Mouse (Mus musculus) heart, embryonic 11.5 days (tissue): ENCODE data around the gene Tbc1d17. TPM values are rescaled to one million over a fixed set of nuclear protein-coding genes. Genes with fewer than 3 reads are reported as not detected.

Experiments
- ATAC-seq: fragments of 200-750 bp; cut with Nextera tagmentation; replicated peaks from 2 replicates; pipeline ENCODE4 v1.8.0; 2017; ENCODE audit warnings: moderate library complexity; ENCODE audit not compliant: insufficient number of reproducible peaks, low FRiP score, low TSS enrichment
- H3K27ac ChIP-seq: fragments of 300-500 bp; sonication (generic); 2 replicates; pipeline ENCODE4 v1.5.1; 2014; ENCODE audit warnings: mild to moderate bottlenecking, low read depth, low read length
- H3K27me3 ChIP-seq: fragments of 300-500 bp; sonication (generic); 2 replicates; pipeline ENCODE4 v1.6.1; 2014; ENCODE audit warnings: mild to moderate bottlenecking, low read length, mixed read lengths; ENCODE audit not compliant: control insufficient read depth, insufficient read depth
- H3K36me3 ChIP-seq: fragments of 300-500 bp; sonication (generic); 2 replicates; pipeline ENCODE4 v1.6.1; 2014; ENCODE audit warnings: mild to moderate bottlenecking, low read length, moderate library complexity, mixed read lengths; ENCODE audit not compliant: control insufficient read depth, insufficient read depth
- H3K4me1 ChIP-seq: fragments of 300-500 bp; sonication (generic); 2 replicates; pipeline ENCODE4 v1.6.1; 2014; ENCODE audit warnings: low read length; ENCODE audit not compliant: control insufficient read depth, insufficient read depth
- H3K4me2 ChIP-seq: fragments of 300-500 bp; sonication (generic); 2 replicates; pipeline ENCODE4 v1.6.1; 2014; ENCODE audit warnings: mild to moderate bottlenecking, moderate library complexity
- H3K4me3 ChIP-seq: fragments of 300-500 bp; sonication (generic); 2 replicates; pipeline ENCODE4 v1.5.1; 2014; ENCODE audit warnings: low read depth, low read length
- H3K9ac ChIP-seq: fragments of 300-500 bp; sonication (generic); 2 replicates; pipeline ENCODE4 v1.6.1; 2014; ENCODE audit warnings: mild to moderate bottlenecking, low read depth, low read length, moderate library complexity
- H3K9me3 ChIP-seq: fragments of 300-500 bp; sonication (generic); replicated peaks from 2 replicates; pipeline ENCODE4 v1.6.1; 2016; ENCODE audit warnings: low read length; ENCODE audit not compliant: control insufficient read depth
- WGBS: fragments of 180-500 bp; shearing (Covaris S2); extraction: QIAGEN DNeasy Blood & Tissue Kit; methylation state at CpG from one replicate; pipeline ENCODE4 v1.1.7; 2014; ENCODE audit not compliant: insufficient replicate concordance; 5-methylcytosine and 5-hydroxymethylcytosine counted together
- polyA plus RNA-seq: library from polyadenylated mRNA; unstranded; fragments of >200 nt; fragmentation: Nextera tagmentation; extraction: Ambion mirVana; gene quantifications from 2 replicates; pipeline ENCODE4 v1.2.1, GENCODE M21; 2014

Gene Tbc1d17
- polyA plus RNA-seq, 1 experiment from 2014 or later, result 48.2 TPM

- Histone ChIP-seq H3K36me3 (peaks cover 23% of the 10 kb centered on the region), H3K4me1 (peaks cover 49% of the 10 kb centered on the region), H3K9ac (peak overlapping the region; percentile 46; the same call in 1 of the 2 replicates), H3K4me2 (peak overlapping the region; percentile 37), H3K27me3 (no peaks in the 10 kb centered on the region), H3K27ac (peak overlapping the region; percentile 38), H3K9me3 (no peaks in the 10 kb centered on the region), H3K4me3 (peak overlapping the region; percentile 19; the same call in 1 of the 2 replicates)
- no peak; the same call in 1 of the 2 replicates for ATAC-seq
- WGBS, result 55% methylated on average over 15 of the region's 15 CpGs
Measured at GRCm38 (mm10) chr7:44866276-44867009, 17.6 kb upstream of the Tbc1d17 start.

DNA sequence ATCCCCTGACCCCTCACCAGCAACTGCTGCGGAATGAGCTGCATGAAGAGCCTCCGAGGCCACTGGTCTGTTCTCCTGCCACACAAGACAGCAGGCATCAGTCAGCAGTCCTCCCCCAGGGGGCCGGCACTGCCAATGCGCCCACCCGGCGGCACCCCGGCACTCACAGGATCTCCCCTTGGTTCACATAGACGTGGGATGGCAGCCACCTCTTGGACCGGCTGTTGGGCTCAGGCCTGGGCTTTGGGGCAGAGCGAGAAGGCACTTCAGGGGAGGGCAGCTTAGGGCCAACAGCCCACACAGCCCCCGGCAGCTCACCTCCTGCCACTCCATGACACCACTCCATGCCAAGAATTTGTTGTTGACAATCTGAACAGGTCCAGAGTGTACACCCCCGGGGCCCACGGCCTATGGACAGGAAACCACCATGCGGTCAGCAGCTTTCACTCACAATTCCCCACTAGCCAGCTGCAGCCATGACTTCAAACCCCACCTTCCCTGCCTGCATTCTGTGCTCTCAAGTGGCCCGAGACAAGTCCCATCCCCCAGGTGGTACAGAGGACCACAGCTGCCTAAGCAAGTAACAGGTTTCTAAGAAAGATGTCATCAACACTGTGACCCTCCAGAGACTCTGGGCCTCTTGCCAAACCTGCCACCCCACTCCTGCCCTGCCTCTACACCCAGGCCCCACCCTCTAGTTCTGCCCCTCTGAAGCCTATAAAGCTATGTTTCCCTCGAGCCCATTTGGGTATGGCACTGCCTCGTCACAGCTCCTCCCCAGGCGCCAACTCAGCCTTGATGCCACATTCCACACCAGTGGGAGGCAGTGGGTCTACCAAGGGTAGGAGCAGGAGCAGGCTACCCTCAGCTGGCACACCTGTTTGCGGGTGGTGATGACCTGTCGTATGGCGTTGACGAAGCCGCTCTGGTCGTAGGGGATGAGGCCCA, 16.0 kb upstream of the Tbc1d17 start:
- no peak for ATAC-seq
- Histone ChIP-seq H3K27me3 (no peaks in the 10 kb centered on the region), H3K9ac (0 out of 2 replicates have a peak overlapping the region, but pooled peaks have one; percentile 46), H3K36me3 (peaks cover 23% of the 10 kb centered on the region), H3K4me2 (peak overlapping the region; percentile 19; the same call in 1 of the 2 replicates), H3K9me3 (no peaks in the 10 kb centered on the region), H3K4me3 (no peak overlapping the region), H3K27ac (peak overlapping the region; percentile 32), H3K4me1 (peaks cover 45% of the 10 kb centered on the region)
- 74% methylated on average over 24 of the region's 24 CpGs for WGBS

- Histone ChIP-seq H3K4me2 (no peak overlapping the region), H3K36me3 (peaks cover 25% of the 10 kb centered on the region), H3K27ac (peak overlapping the region; percentile 32; the same call in 1 of the 2 replicates), H3K27me3 (no peaks in the 10 kb centered on the region), H3K4me3 (no peak overlapping the region), H3K4me1 (peaks cover 45% of the 10 kb centered on the region), H3K9ac (no peak overlapping the region), H3K9me3 (no peaks in the 10 kb centered on the region)
- WGBS, result 88% methylated on average over 11 of the region's 11 CpGs
- ATAC-seq, result no peak
Measured at GRCm38 (mm10) chr7:44863982-44864494, 15.2 kb upstream of the Tbc1d17 start.

DNA sequence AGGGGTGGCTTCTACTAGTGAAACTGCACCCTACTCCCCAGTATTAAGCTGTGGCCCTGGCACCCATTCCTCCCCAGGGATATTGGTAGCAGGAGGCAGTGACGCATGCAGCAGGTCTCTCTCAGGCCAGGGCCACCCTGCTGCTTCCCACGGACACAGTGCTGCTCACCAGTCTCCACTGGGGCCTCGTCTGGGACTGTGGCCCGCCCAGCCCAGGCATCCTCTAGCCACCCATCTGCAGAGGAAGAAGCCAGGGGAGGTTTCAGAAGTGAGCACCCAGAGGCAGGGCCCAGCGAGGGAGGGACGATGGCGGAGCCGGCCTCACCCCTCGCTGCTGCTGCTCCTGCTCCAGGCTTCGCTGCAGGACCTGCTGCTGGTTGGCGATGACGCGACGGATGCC, 14.3 kb upstream of the Tbc1d17 start:
- 88% methylated on average over 14 of the region's 14 CpGs for WGBS
- H3K9ac ChIP-seq, result no peak overlapping the region
- ATAC-seq, result no peak
- no peaks in the 10 kb centered on the region for H3K27me3 ChIP-seq
- no peak overlapping the region for H3K4me3 ChIP-seq
- H3K4me2 ChIP-seq, result no peak overlapping the region
- H3K9me3 ChIP-seq, result no peaks in the 10 kb centered on the region
- peaks cover 42% of the 10 kb centered on the region for H3K4me1 ChIP-seq
- peaks cover 25% of the 10 kb centered on the region for H3K36me3 ChIP-seq
- no peak overlapping the region for H3K27ac ChIP-seq

- H3K36me3 ChIP-seq, result peaks cover 25% of the 10 kb centered on the region
- ATAC-seq, result no peak
- no peaks in the 10 kb centered on the region for H3K27me3 ChIP-seq
- no peaks in the 10 kb centered on the region for H3K9me3 ChIP-seq
- H3K27ac ChIP-seq, result no peak overlapping the region
- WGBS, result 85% methylated on average over 8 of the region's 8 CpGs
- H3K9ac ChIP-seq, result no peak overlapping the region
- no peak overlapping the region for H3K4me2 ChIP-seq
- H3K4me3 ChIP-seq, result no peak overlapping the region
- H3K4me1 ChIP-seq, result peaks cover 39% of the 10 kb centered on the region
Measured at GRCm38 (mm10) chr7:44862434-44862833, 13.6 kb upstream of the Tbc1d17 start.

- no peak overlapping the region for H3K27ac ChIP-seq
- ATAC-seq, result no peak
- H3K4me1 ChIP-seq, result peaks cover 31% of the 10 kb centered on the region
- 85% methylated on average over 14 of the region's 14 CpGs for WGBS
- H3K36me3 ChIP-seq, result peaks cover 25% of the 10 kb centered on the region
- no peak overlapping the region for H3K4me3 ChIP-seq
- H3K9ac ChIP-seq, result no peak overlapping the region
- H3K27me3 ChIP-seq, result no peaks in the 10 kb centered on the region
- no peak overlapping the region for H3K4me2 ChIP-seq
- no peaks in the 10 kb centered on the region for H3K9me3 ChIP-seq
Measured at GRCm38 (mm10) chr7:44861429-44861816, 12.5 kb upstream of the Tbc1d17 start.

- Histone ChIP-seq H3K4me1 (peaks cover 25% of the 10 kb centered on the region), H3K27ac (no peak overlapping the region)
- no peak for ATAC-seq
Measured at GRCm38 (mm10) chr7:44860576-44861428, 11.9 kb upstream of the Tbc1d17 start.

DNA sequence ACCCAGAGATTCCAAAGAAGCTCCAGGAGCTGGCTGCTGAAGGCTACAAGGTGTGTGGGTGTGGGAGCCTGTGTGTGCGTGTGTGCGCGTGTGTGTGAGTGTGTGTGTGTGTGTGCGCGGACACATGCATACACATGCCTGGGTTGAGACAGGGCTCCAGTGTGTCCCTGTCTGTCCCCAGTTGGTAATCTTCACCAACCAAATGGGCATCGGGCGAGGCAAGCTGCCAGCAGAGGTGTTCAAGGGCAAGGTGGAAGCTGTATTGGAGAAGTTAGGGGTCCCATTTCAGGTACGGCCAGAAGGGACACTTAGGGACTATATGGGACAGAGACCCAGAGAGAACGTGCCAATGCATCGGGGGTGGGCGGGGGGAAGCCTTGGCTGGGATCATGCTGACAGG, 11.0 kb upstream of the Tbc1d17 start:
- 90% methylated on average over 11 of the region's 11 CpGs for WGBS
- Histone ChIP-seq H3K4me2 (no peak overlapping the region), H3K9ac (no peak overlapping the region), H3K4me3 (no peak overlapping the region), H3K36me3 (peaks cover 21% of the 10 kb centered on the region), H3K27me3 (no peaks in the 10 kb centered on the region), H3K27ac (no peak overlapping the region), H3K9me3 (no peaks in the 10 kb centered on the region), H3K4me1 (peaks cover 21% of the 10 kb centered on the region)
- ATAC-seq, result no peak

More at GRCm38 (mm10) chr7:44860576-44861428, 11.9 kb upstream of the Tbc1d17 start:
- Histone ChIP-seq H3K27me3 (no peaks in the 10 kb centered on the region), H3K9me3 (no peaks in the 10 kb centered on the region), H3K4me2 (no peak overlapping the region), H3K36me3 (peaks cover 25% of the 10 kb centered on the region), H3K9ac (no peak overlapping the region), H3K4me3 (no peak overlapping the region)
- 61% methylated on average over 22 of the region's 22 CpGs for WGBS
